Mouse (Mus musculus) liver, embryonic 12.5 days (tissue): ENCODE measurements around the gene Carf. TPM values are rescaled to one million over a fixed set of nuclear protein-coding genes. Genes with fewer than 3 reads are reported as not detected.
A peak's percentile ranks its signal among the peaks of the same experiment; 100 is the strongest.
"Not testable (repeated sequence)": the region's sequence is repeated elsewhere in the genome, so short reads cannot be mapped to it uniquely, and the experiment has no call there.

Experiments used
- ATAC-seq: fragments of 200-750 bp; cut with Nextera tagmentation; 2 replicates; pipeline ENCODE4 v1.8.0; 2017; ENCODE audit warnings: moderate number of reproducible peaks, mild to moderate bottlenecking, moderate library complexity
- H3K27ac ChIP-seq: fragments of 300-500 bp; sonication (generic); 2 replicates; pipeline ENCODE4 v1.5.1; 2016; ENCODE audit warnings: mild to moderate bottlenecking
- H3K27me3 ChIP-seq: fragments of 300-500 bp; sonication (generic); replicated peaks from 2 replicates; pipeline ENCODE4 v1.6.1; 2016; ENCODE audit warnings: mild to moderate bottlenecking, moderate library complexity
- H3K36me3 ChIP-seq: fragments of 300-500 bp; sonication (generic); 2 replicates; pipeline ENCODE4 v1.6.1; 2016; ENCODE audit warnings: mild to moderate bottlenecking, moderate library complexity
- H3K4me1 ChIP-seq: fragments of 300-500 bp; sonication (generic); 2 replicates; pipeline ENCODE4 v1.6.1; 2016
- H3K4me2 ChIP-seq: fragments of 300-500 bp; sonication (generic); 2 replicates; pipeline ENCODE4 v1.6.1; 2016; ENCODE audit warnings: mild to moderate bottlenecking, moderate library complexity
- H3K4me3 ChIP-seq: fragments of 300-500 bp; sonication (generic); 2 replicates; pipeline ENCODE4 v1.5.1; 2016; ENCODE audit warnings: mild to moderate bottlenecking, moderate library complexity
- H3K9ac ChIP-seq: fragments of 300-500 bp; sonication (generic); 2 replicates; pipeline ENCODE4 v1.6.1; 2016; ENCODE audit warnings: mild to moderate bottlenecking, moderate library complexity
- H3K9me3 ChIP-seq: fragments of 300-500 bp; sonication (generic); replicated peaks from 2 replicates; pipeline ENCODE4 v1.6.1; 2016; ENCODE audit warnings: mild to moderate bottlenecking, moderate library complexity
- WGBS: fragments of 180-500 bp; shearing (Covaris S2); methylation state at CpG from one replicate; pipeline ENCODE4 v1.1.7; 2016; ENCODE audit not compliant: insufficient replicate concordance; 5-methylcytosine and 5-hydroxymethylcytosine counted together
- polyA plus RNA-seq: library from polyadenylated mRNA; unstranded; fragments of >200 nt; fragmentation: Nextera tagmentation; extraction: Ambion mirVana; gene quantifications from 2 replicates; pipeline ENCODE4 v1.2.1, GENCODE M21; 2016

Gene Carf
- 2.9 and 3.2 TPM in 2 replicates for polyA plus RNA-seq

- Histone ChIP-seq H3K4me2 (peak within 1 kb of the TSS; percentile 72), H3K27me3 (no peaks in the 10 kb centered on the region), H3K4me3 (peak within 1 kb of the TSS; percentile 94), H3K36me3 (peaks cover 17% of the 10 kb centered on the region), H3K4me1 (peaks cover 20% of the 10 kb centered on the region), H3K9me3 (no peaks in the 10 kb centered on the region), H3K27ac (peak within 1 kb of the TSS; percentile 97), H3K9ac (peak within 1 kb of the TSS; percentile 96)
- ATAC-seq = peak; percentile 95
- WGBS = under 1% methylated on average over 61 of the region's 71 CpGs
Measured at GRCm38 (mm10) chr1:60098024-60098781, at the start of gene Carf, which contains the start of gene Wdr12. Gene Carf (plus strand): TSS chr1:60098247. Gene Wdr12 (minus strand): TSS chr1:60098645.

- Histone ChIP-seq H3K27me3 (no peaks in the 10 kb centered on the region), H3K27ac (no peak overlapping the region), H3K4me3 (no peak overlapping the region), H3K4me1 (no peaks in the 10 kb centered on the region), H3K4me2 (no peak overlapping the region), H3K36me3 (no peaks in the 10 kb centered on the region), H3K9me3 (no peaks in the 10 kb centered on the region), H3K9ac (no peak overlapping the region)
- 26% methylated on average over 3 of the region's 3 CpGs for WGBS
- no peak for ATAC-seq
Measured at GRCm38 (mm10) chr1:60054659-60055058, 43.4 kb upstream of the Carf start.

- no peaks in the 10 kb centered on the region for H3K4me1 ChIP-seq
- no peaks in the 10 kb centered on the region for H3K27me3 ChIP-seq
- 61% methylated on average over 3 of the region's 3 CpGs for WGBS
- no peak overlapping the region for H3K4me2 ChIP-seq
- no peak overlapping the region for H3K9ac ChIP-seq
- H3K4me3 ChIP-seq = no peak overlapping the region
- H3K36me3 ChIP-seq = no peaks in the 10 kb centered on the region
- ATAC-seq = no peak
- H3K27ac ChIP-seq = no peak overlapping the region
- no peaks in the 10 kb centered on the region for H3K9me3 ChIP-seq
Measured at GRCm38 (mm10) chr1:60056310-60056709, 41.7 kb upstream of the Carf start.

- not testable (repeated sequence) for H3K27ac ChIP-seq, ATAC-seq, H3K4me3 ChIP-seq, H3K9me3 ChIP-seq, H3K4me2 ChIP-seq, H3K36me3 ChIP-seq, H3K9ac ChIP-seq, H3K27me3 ChIP-seq, H3K4me1 ChIP-seq
Measured at GRCm38 (mm10) chr1:60070725-60071124, 27.3 kb upstream of the Carf start.

DNA sequence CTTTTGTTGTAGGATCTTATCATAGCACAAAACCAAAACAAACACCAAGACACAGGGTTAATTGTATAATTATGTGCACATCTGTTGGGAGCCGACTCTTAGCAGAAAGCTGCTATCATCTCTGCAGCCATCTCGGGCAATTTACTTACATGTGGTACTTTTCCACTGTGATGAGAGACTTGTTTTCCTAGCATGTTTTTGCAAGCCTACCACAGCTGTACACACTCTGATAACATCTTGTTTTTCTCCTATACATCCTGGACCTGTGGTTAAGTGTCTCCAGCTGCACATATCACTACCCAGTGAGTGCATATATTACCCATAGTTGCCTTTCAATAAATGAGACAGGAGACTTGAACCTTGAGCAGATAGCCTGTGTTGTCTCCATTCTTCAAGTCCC, 23.1 kb upstream of the Carf start:
- H3K9me3 ChIP-seq = no peaks in the 10 kb centered on the region
- no peak overlapping the region for H3K27ac ChIP-seq
- no peak overlapping the region for H3K9ac ChIP-seq
- no peaks in the 10 kb centered on the region for H3K27me3 ChIP-seq
- no peak for ATAC-seq
- peaks cover 45% of the 10 kb centered on the region for H3K36me3 ChIP-seq
- 71% methylated on average over 2 of the region's 2 CpGs for WGBS
- no peaks in the 10 kb centered on the region for H3K4me1 ChIP-seq
- no peak overlapping the region for H3K4me3 ChIP-seq
- no peak overlapping the region for H3K4me2 ChIP-seq

DNA sequence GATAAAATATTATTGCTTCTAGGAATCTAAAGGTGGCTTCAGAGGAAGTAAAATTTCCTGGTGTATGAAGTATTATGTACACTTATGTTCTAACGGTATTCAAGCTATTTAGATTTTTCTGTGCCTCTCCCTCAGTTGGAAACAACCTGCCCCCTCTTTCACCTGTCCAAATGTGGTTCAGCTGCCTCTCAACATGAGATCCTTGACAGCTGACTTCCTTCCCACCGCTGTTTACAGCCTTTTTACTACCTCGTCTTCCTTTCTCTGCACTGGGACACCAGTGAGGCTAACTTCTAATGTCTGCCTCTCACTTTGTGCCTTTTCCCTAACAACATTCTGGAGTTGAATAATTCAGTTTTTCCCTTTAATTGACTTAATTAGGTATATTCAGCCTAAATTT, 22.5 kb upstream of the Carf start:
- Histone ChIP-seq H3K27me3 (no peaks in the 10 kb centered on the region), H3K36me3 (peaks cover 51% of the 10 kb centered on the region), H3K9ac (no peak overlapping the region), H3K4me1 (no peaks in the 10 kb centered on the region), H3K27ac (no peak overlapping the region), H3K4me2 (no peak overlapping the region), H3K9me3 (no peaks in the 10 kb centered on the region), H3K4me3 (no peak overlapping the region)
- ATAC-seq = no peak
- 66% methylated on average over 3 of the region's 3 CpGs for WGBS

- no peak overlapping the region for H3K9ac ChIP-seq
Measured at GRCm38 (mm10) chr1:60076411-60076810, 21.6 kb upstream of the Carf start.

GRCm38 (mm10) chr1:60096572-60097276, 1.3 kb upstream of the Carf start:
- WGBS = 3% methylated on average over 13 of the region's 13 CpGs
- Histone ChIP-seq H3K4me1 (peaks cover 20% of the 10 kb centered on the region), H3K4me3 (peak overlapping the region; percentile 94), H3K9me3 (no peaks in the 10 kb centered on the region), H3K36me3 (peaks cover 31% of the 10 kb centered on the region), H3K27ac (peak overlapping the region; percentile 97), H3K4me2 (peak overlapping the region; percentile 72), H3K27me3 (no peaks in the 10 kb centered on the region), H3K9ac (peak overlapping the region; percentile 96)
- no peak for ATAC-seq

More at GRCm38 (mm10) chr1:60076411-60076810, 21.6 kb upstream of the Carf start:
- H3K27me3 ChIP-seq = no peaks in the 10 kb centered on the region
- no peaks in the 10 kb centered on the region for H3K9me3 ChIP-seq
- no peak overlapping the region for H3K4me2 ChIP-seq
- H3K4me3 ChIP-seq = no peak overlapping the region
- no peak overlapping the region for H3K27ac ChIP-seq
- peaks cover 57% of the 10 kb centered on the region for H3K36me3 ChIP-seq
- whole genome bisulfite sequencing = 86% methylated on average over 6 of the region's 6 CpGs
- no peaks in the 10 kb centered on the region for H3K4me1 ChIP-seq
- no peak for ATAC-seq

- Histone ChIP-seq H3K9me3 (no peaks in the 10 kb centered on the region), H3K27ac (peak overlapping the region; percentile 97), H3K36me3 (peaks cover 24% of the 10 kb centered on the region), H3K4me3 (peak overlapping the region; percentile 94), H3K9ac (peak overlapping the region; percentile 96), H3K4me2 (peak overlapping the region; percentile 72), H3K27me3 (no peaks in the 10 kb centered on the region), H3K4me1 (peaks cover 20% of the 10 kb centered on the region)
- peak; percentile 84 for ATAC-seq
- WGBS = under 1% methylated on average over 25 of the region's 25 CpGs
Measured at GRCm38 (mm10) chr1:60097277-60098023, 597 bp upstream of the Carf start.

DNA sequence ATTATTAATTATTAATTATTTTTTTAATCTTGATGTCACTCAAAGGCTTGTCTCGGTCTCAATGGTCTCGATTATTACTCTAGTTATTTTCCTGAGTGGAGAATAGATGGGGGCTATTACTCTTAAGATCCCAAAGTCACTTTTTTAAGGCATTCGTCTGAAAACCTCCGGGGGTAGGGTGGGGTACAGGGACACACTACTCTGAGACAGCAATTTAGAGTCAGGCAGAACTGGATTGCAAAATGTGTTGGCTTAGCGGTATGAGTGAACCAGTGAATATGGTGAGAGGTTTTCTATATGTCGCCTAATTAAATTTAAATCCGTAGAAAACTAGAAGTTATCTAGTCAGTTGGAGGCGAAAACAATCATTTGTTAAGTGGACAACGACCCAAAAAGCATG, 792 bp downstream of the Carf start:
- Histone ChIP-seq H3K9me3 (no peaks in the 10 kb centered on the region), H3K4me3 (peak overlapping the region; percentile 94), H3K4me2 (peak overlapping the region; percentile 72), H3K36me3 (peaks cover 14% of the 10 kb centered on the region), H3K9ac (peak overlapping the region; percentile 96), H3K27me3 (no peaks in the 10 kb centered on the region), H3K4me1 (peaks cover 20% of the 10 kb centered on the region), H3K27ac (peak overlapping the region; percentile 97)
- WGBS = 7% methylated on average over 9 of the region's 9 CpGs
- no peak for ATAC-seq

DNA sequence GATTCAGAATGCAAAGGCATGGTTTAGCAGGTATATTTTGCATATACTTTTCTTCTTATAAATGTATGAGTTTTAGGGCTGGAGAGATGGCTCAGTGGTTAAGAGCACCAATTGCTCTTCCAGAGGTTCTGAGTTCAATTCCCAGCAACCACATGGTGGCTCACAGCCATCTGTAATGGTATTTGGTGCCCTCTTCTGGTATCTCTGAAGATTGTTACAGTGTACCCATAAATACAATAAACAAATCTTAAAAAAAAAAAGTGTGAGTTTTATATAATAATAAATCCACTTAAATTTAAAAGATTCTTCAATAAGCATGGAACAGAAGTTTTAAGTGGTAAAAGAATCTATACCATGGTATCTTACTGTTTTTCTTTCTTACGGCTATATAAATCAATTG, 6.5 kb downstream of the Carf start:
- no peak overlapping the region for H3K4me2 ChIP-seq
- no peak overlapping the region for H3K27ac ChIP-seq
- no peak overlapping the region for H3K4me3 ChIP-seq
- no peak overlapping the region for H3K9ac ChIP-seq
- H3K4me1 ChIP-seq = no peaks in the 10 kb centered on the region
- no peak for ATAC-seq
- WGBS = 93% methylated on average over 1 of the region's 1 CpGs
- H3K36me3 ChIP-seq = peaks cover 12% of the 10 kb centered on the region; the same call in 1 of the 2 replicates
- no peaks in the 10 kb centered on the region for H3K9me3 ChIP-seq
- H3K27me3 ChIP-seq = no peaks in the 10 kb centered on the region
